Mouse (Mus musculus): ENCODE data around the gene Ncan.

The Ncan gene

GRCm38 (mm10) chr8:70117611-70118010, 3.1 kb downstream of the Ncan start:
- Histone ChIP-seq H3K4me1 (replicated peaks; ENCODE audit: low read depth, low read length) (peaks cover 40% of the 10 kb centered on the region), H3K9me3 (ENCODE audit: low read length) (no peaks in the 10 kb centered on the region), H3K4me3 (replicated peaks; ENCODE audit: low read length) (no peak overlapping the region), H3K36me3 (ENCODE audit: insufficient read depth, low read length) (no peaks in the 10 kb centered on the region), H3K27me3 (ENCODE audit: insufficient read depth, low read length) (peaks cover 79% of the 10 kb centered on the region)
- no peak for TF ChIP-seq POU5F1 (IDR thresholded peaks at IDR 0.05; ENCODE audit: borderline replicate concordance, low read length)
- no peak for TF ChIP-seq CTCF (conservative IDR thresholded peaks at IDR 0.05; ENCODE audit: low read length)
- no peak for TF ChIP-seq NANOG (IDR thresholded peaks at IDR 0.05; ENCODE audit: borderline replicate concordance, low read length)

GRCm38 (mm10) chr8:70114892-70115291, 5.8 kb downstream of the Ncan start:
- no peak overlapping the region for H3K4me3 ChIP-seq (replicated peaks; ENCODE audit: low read length)
- peaks cover 99% of the 10 kb centered on the region for H3K27me3 ChIP-seq (ENCODE audit: insufficient read depth, low read length)
- peaks cover 52% of the 10 kb centered on the region for H3K4me1 ChIP-seq (replicated peaks; ENCODE audit: low read depth, low read length)
- no peak for TF ChIP-seq NANOG (IDR thresholded peaks at IDR 0.05; ENCODE audit: borderline replicate concordance, low read length)
- no peak for TF ChIP-seq POU5F1 (IDR thresholded peaks at IDR 0.05; ENCODE audit: borderline replicate concordance, low read length)
- TF ChIP-seq CTCF (conservative IDR thresholded peaks at IDR 0.05; ENCODE audit: low read length) = no peak
- no peaks in the 10 kb centered on the region for H3K9me3 ChIP-seq (ENCODE audit: low read length)
- H3K36me3 ChIP-seq (ENCODE audit: insufficient read depth, low read length) = no peaks in the 10 kb centered on the region

GRCm38 (mm10) chr8:70114488-70114887, 6.2 kb downstream of the Ncan start:
- Histone ChIP-seq H3K4me3 (replicated peaks; ENCODE audit: low read length) (no peak overlapping the region), H3K9me3 (ENCODE audit: low read length) (no peaks in the 10 kb centered on the region), H3K36me3 (ENCODE audit: insufficient read depth, low read length) (no peaks in the 10 kb centered on the region), H3K4me1 (replicated peaks; ENCODE audit: low read depth, low read length) (peaks cover 48% of the 10 kb centered on the region), H3K27me3 (ENCODE audit: insufficient read depth, low read length) (peaks cover 97% of the 10 kb centered on the region)
- TF ChIP-seq CTCF (conservative IDR thresholded peaks at IDR 0.05; ENCODE audit: low read length) (no peak), NANOG (IDR thresholded peaks at IDR 0.05; ENCODE audit: borderline replicate concordance, low read length) (no peak), POU5F1 (IDR thresholded peaks at IDR 0.05; ENCODE audit: borderline replicate concordance, low read length) (no peak)

GRCm38 (mm10) chr8:70112401-70113016, 8.2 kb downstream of the Ncan start:
- TF ChIP-seq POU5F1 (IDR thresholded peaks at IDR 0.05; ENCODE audit: borderline replicate concordance, low read length) (no peak), CTCF (conservative IDR thresholded peaks at IDR 0.05; ENCODE audit: low read length) (no peak), NANOG (IDR thresholded peaks at IDR 0.05; ENCODE audit: borderline replicate concordance, low read length) (no peak)
- H3K4me1 ChIP-seq (replicated peaks; ENCODE audit: low read depth, low read length) = peaks cover 36% of the 10 kb centered on the region
- peaks cover 92% of the 10 kb centered on the region for H3K27me3 ChIP-seq (ENCODE audit: insufficient read depth, low read length)
- no peaks in the 10 kb centered on the region for H3K9me3 ChIP-seq (ENCODE audit: low read length)
- peak overlapping the region; percentile 78 for H3K4me3 ChIP-seq (replicated peaks; ENCODE audit: low read length)
- no peaks in the 10 kb centered on the region for H3K36me3 ChIP-seq (ENCODE audit: insufficient read depth, low read length)

- TF ChIP-seq NANOG (IDR thresholded peaks at IDR 0.05; ENCODE audit: borderline replicate concordance, low read length) (no peak), CTCF (conservative IDR thresholded peaks at IDR 0.05; ENCODE audit: low read length) (no peak), POU5F1 (IDR thresholded peaks at IDR 0.05; ENCODE audit: borderline replicate concordance, low read length) (no peak)
Measured at GRCm38 (mm10) chr8:70111192-70111795, 9.4 kb downstream of the Ncan start.

GRCm38 (mm10) chr8:70110451-70110850, 10.2 kb downstream of the Ncan start:
- no peaks in the 10 kb centered on the region for H3K9me3 ChIP-seq (ENCODE audit: low read length)
- H3K4me1 ChIP-seq (replicated peaks; ENCODE audit: low read depth, low read length) = peaks cover 32% of the 10 kb centered on the region
- H3K4me3 ChIP-seq (replicated peaks; ENCODE audit: low read length) = no peak overlapping the region
- H3K27me3 ChIP-seq (ENCODE audit: insufficient read depth, low read length) = peaks cover 79% of the 10 kb centered on the region
- TF ChIP-seq CTCF (conservative IDR thresholded peaks at IDR 0.05; ENCODE audit: low read length) (no peak), NANOG (IDR thresholded peaks at IDR 0.05; ENCODE audit: borderline replicate concordance, low read length) (no peak), POU5F1 (IDR thresholded peaks at IDR 0.05; ENCODE audit: borderline replicate concordance, low read length) (no peak)
- H3K36me3 ChIP-seq (ENCODE audit: insufficient read depth, low read length) = no peaks in the 10 kb centered on the region

More at GRCm38 (mm10) chr8:70111192-70111795, 9.4 kb downstream of the Ncan start:
- H3K36me3 ChIP-seq (ENCODE audit: insufficient read depth, low read length) = no peaks in the 10 kb centered on the region
- no peaks in the 10 kb centered on the region for H3K9me3 ChIP-seq (ENCODE audit: low read length)
- peak overlapping the region; percentile 78 for H3K4me3 ChIP-seq (replicated peaks; ENCODE audit: low read length)
- H3K27me3 ChIP-seq (ENCODE audit: insufficient read depth, low read length) = peaks cover 87% of the 10 kb centered on the region
- H3K4me1 ChIP-seq (replicated peaks; ENCODE audit: low read depth, low read length) = peaks cover 32% of the 10 kb centered on the region

GRCm38 (mm10) chr8:70104922-70105321, 15.8 kb downstream of the Ncan start:
- H3K27me3 ChIP-seq (ENCODE audit: insufficient read depth, low read length) = peaks cover 24% of the 10 kb centered on the region
- H3K36me3 ChIP-seq (ENCODE audit: insufficient read depth, low read length) = no peaks in the 10 kb centered on the region
- no peak overlapping the region for H3K4me3 ChIP-seq (replicated peaks; ENCODE audit: low read length)
- peaks cover 18% of the 10 kb centered on the region for H3K4me1 ChIP-seq (replicated peaks; ENCODE audit: low read depth, low read length)
- no peaks in the 10 kb centered on the region for H3K9me3 ChIP-seq (ENCODE audit: low read length)
- TF ChIP-seq POU5F1 (IDR thresholded peaks at IDR 0.05; ENCODE audit: borderline replicate concordance, low read length) (no peak), NANOG (IDR thresholded peaks at IDR 0.05; ENCODE audit: borderline replicate concordance, low read length) (no peak), CTCF (conservative IDR thresholded peaks at IDR 0.05; ENCODE audit: low read length) (no peak)

GRCm38 (mm10) chr8:70104506-70104905, 16.2 kb downstream of the Ncan start:
- no peak for TF ChIP-seq POU5F1 (IDR thresholded peaks at IDR 0.05; ENCODE audit: borderline replicate concordance, low read length)
- TF ChIP-seq CTCF (conservative IDR thresholded peaks at IDR 0.05; ENCODE audit: low read length) = no peak
- no peak for TF ChIP-seq NANOG (IDR thresholded peaks at IDR 0.05; ENCODE audit: borderline replicate concordance, low read length)

More at GRCm38 (mm10) chr8:70104506-70104905, 16.2 kb downstream of the Ncan start:
- Histone ChIP-seq H3K36me3 (ENCODE audit: insufficient read depth, low read length) (no peaks in the 10 kb centered on the region), H3K4me1 (replicated peaks; ENCODE audit: low read depth, low read length) (peaks cover 22% of the 10 kb centered on the region), H3K27me3 (ENCODE audit: insufficient read depth, low read length) (peaks cover 21% of the 10 kb centered on the region), H3K4me3 (replicated peaks; ENCODE audit: low read length) (no peak overlapping the region), H3K9me3 (ENCODE audit: low read length) (no peaks in the 10 kb centered on the region)

All from E14TG2a.4 (cell line).